Mouse (Mus musculus) lung, postnatal 0 days (tissue): ENCODE data around the gene RPS10-NUDT3. TPM values are rescaled to one million over a fixed set of nuclear protein-coding genes. Genes with fewer than 3 reads are reported as not detected.

ENCODE experiments used
- ATAC-seq: fragments of 200-750 bp; cut with Nextera tagmentation; 2 replicates; pipeline ENCODE4 v1.8.0; 2017; ENCODE audit warnings: moderate library complexity
- DNase-seq: peaks from one replicate; pipeline ENCODE4 v3.0.0-alpha.2; 2016; ENCODE audit warnings: low spot score
- H3K27ac ChIP-seq: fragments of 300-500 bp; sonication (generic); 2 replicates; pipeline ENCODE4 v1.5.1; 2014; ENCODE audit warnings: antibody characterized with exemption, mild to moderate bottlenecking, low read length, mixed read lengths
- H3K27me3 ChIP-seq: fragments of 300-500 bp; sonication (generic); replicated peaks from 2 replicates; pipeline ENCODE4 v1.6.1; 2014; ENCODE audit warnings: low read length, mixed read lengths; ENCODE audit not compliant: insufficient read depth
- H3K36me3 ChIP-seq: fragments of 300-500 bp; sonication (generic); 2 replicates; pipeline ENCODE4 v1.6.1; 2014; ENCODE audit warnings: low read length, mixed read lengths; ENCODE audit not compliant: insufficient read depth
- H3K4me1 ChIP-seq: fragments of 300-500 bp; sonication (generic); 2 replicates; pipeline ENCODE4 v1.6.1; 2014; ENCODE audit warnings: antibody characterized with exemption, low read depth, low read length, mixed read lengths; ENCODE audit not compliant: insufficient read depth
- H3K4me2 ChIP-seq: fragments of 300-500 bp; sonication (generic); replicated peaks from 2 replicates; pipeline ENCODE4 v1.6.1; 2014; ENCODE audit warnings: low read depth, mild to moderate bottlenecking, low read length, moderate library complexity, mixed read lengths
- H3K4me3 ChIP-seq: fragments of 300-500 bp; sonication (generic); 2 replicates; pipeline ENCODE4 v1.5.1; 2014; ENCODE audit warnings: low read depth, low read length
- H3K9ac ChIP-seq: fragments of 300-500 bp; sonication (generic); replicated peaks from 2 replicates; pipeline ENCODE4 v1.6.1; 2014; ENCODE audit warnings: low read depth, mild to moderate bottlenecking
- H3K9me3 ChIP-seq: fragments of 300-500 bp; sonication (generic); 2 replicates; pipeline ENCODE4 v1.6.1; 2016; ENCODE audit warnings: low read length, mixed read lengths
- CTCF ChIP-seq: IDR thresholded peaks from 2 replicates; pipeline ENCODE4 v1.5.1; 2016; ENCODE audit warnings: antibody characterized with exemption, mild to moderate bottlenecking
- EP300 ChIP-seq: IDR thresholded peaks from 2 replicates; pipeline ENCODE4 v1.6.1; 2016; ENCODE audit warnings: antibody characterized with exemption, mild to moderate bottlenecking, control low read depth
- WGBS: fragments of 180-500 bp; shearing (Covaris S2); extraction: QIAGEN DNeasy Blood & Tissue Kit; methylation state at CpG from one replicate; pipeline ENCODE4 v1.1.7; 2014; 5-methylcytosine and 5-hydroxymethylcytosine counted together
- polyA plus RNA-seq: library from polyadenylated mRNA; unstranded; fragments of >200 nt; fragmentation: Nextera tagmentation; extraction: Ambion mirVana; gene quantifications from 2 replicates; pipeline ENCODE4 v1.2.1, GENCODE M21; 2015

Gene RPS10-NUDT3
- polyA plus RNA-seq, 1 experiment from 2014 or later = not detected

GRCm38 (mm10) chr17:27603522-27604234 lies 31.3 kb downstream of the RPS10-NUDT3 start:
- DNase-seq (no peak), ATAC-seq (no peak)
- WGBS = 64% methylated on average over 21 of the region's 21 CpGs
- no peaks in the 10 kb centered on the region for H3K9me3 ChIP-seq
- no peak overlapping the region for H3K9ac ChIP-seq
- H3K36me3 ChIP-seq = no peaks in the 10 kb centered on the region
- H3K27me3 ChIP-seq = no peaks in the 10 kb centered on the region
- no peaks in the 10 kb centered on the region for H3K4me1 ChIP-seq
- no peak overlapping the region for H3K27ac ChIP-seq
- H3K4me2 ChIP-seq = no peak overlapping the region
- H3K4me3 ChIP-seq = no peak overlapping the region
- TF ChIP-seq CTCF (no peak), EP300 (no peak)

- Histone ChIP-seq H3K27me3 (no peaks in the 10 kb centered on the region), H3K9ac (no peak overlapping the region), H3K36me3 (no peaks in the 10 kb centered on the region), H3K9me3 (no peaks in the 10 kb centered on the region), H3K27ac (no peak overlapping the region), H3K4me3 (no peak overlapping the region), H3K4me2 (no peak overlapping the region), H3K4me1 (no peaks in the 10 kb centered on the region)
- DNase-seq (no peak), ATAC-seq (no peak)
- TF ChIP-seq EP300 (no peak), CTCF (no peak)
- WGBS = 93% methylated on average over 2 of the region's 2 CpGs
Observed at GRCm38 (mm10) chr17:27603036-27603435, 32.0 kb downstream of the RPS10-NUDT3 start.

GRCm38 (mm10) chr17:27600869-27601268 lies 34.2 kb downstream of the RPS10-NUDT3 start:
- Histone ChIP-seq H3K27ac (no peak overlapping the region), H3K4me3 (no peak overlapping the region), H3K9me3 (no peaks in the 10 kb centered on the region), H3K27me3 (no peaks in the 10 kb centered on the region), H3K4me1 (no peaks in the 10 kb centered on the region), H3K36me3 (no peaks in the 10 kb centered on the region), H3K9ac (no peak overlapping the region), H3K4me2 (no peak overlapping the region)
- ATAC-seq = 0 out of 2 replicates have a peak, but pooled peaks have one; percentile 20
- no peak for DNase-seq
- WGBS = 68% methylated on average over 5 of the region's 5 CpGs
- TF ChIP-seq EP300 (no peak), CTCF (no peak)

DNA sequence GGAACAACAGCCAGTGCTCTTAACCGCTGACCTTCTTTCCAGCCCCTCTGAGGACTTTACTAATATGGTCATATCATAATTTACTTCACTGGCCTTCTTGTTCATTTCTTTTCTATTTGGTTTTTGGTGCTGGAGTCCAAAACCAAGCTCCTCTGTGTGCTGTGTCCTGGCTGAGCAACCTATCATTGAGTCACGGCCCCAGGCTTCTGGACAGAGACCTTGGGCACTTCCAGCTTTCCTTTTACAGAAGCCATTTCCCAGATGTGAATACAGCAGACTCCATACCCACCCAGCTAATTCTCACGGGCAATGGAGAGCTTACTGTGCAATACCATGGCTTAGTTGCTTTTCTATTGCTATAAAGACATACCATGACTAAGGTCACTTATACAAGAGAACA lies 34.7 kb downstream of the RPS10-NUDT3 start:
- H3K36me3 ChIP-seq = no peaks in the 10 kb centered on the region
- no peaks in the 10 kb centered on the region for H3K27me3 ChIP-seq
- no peak overlapping the region for H3K27ac ChIP-seq
- H3K9me3 ChIP-seq = no peaks in the 10 kb centered on the region
- DNase-seq = no peak
- no peak overlapping the region for H3K4me3 ChIP-seq
- no peak for ATAC-seq
- no peak overlapping the region for H3K9ac ChIP-seq
- 80% methylated on average over 3 of the region's 3 CpGs for WGBS
- H3K4me2 ChIP-seq = no peak overlapping the region
- H3K4me1 ChIP-seq = no peaks in the 10 kb centered on the region
- no peak for TF ChIP-seq CTCF
- no peak for TF ChIP-seq EP300

DNA sequence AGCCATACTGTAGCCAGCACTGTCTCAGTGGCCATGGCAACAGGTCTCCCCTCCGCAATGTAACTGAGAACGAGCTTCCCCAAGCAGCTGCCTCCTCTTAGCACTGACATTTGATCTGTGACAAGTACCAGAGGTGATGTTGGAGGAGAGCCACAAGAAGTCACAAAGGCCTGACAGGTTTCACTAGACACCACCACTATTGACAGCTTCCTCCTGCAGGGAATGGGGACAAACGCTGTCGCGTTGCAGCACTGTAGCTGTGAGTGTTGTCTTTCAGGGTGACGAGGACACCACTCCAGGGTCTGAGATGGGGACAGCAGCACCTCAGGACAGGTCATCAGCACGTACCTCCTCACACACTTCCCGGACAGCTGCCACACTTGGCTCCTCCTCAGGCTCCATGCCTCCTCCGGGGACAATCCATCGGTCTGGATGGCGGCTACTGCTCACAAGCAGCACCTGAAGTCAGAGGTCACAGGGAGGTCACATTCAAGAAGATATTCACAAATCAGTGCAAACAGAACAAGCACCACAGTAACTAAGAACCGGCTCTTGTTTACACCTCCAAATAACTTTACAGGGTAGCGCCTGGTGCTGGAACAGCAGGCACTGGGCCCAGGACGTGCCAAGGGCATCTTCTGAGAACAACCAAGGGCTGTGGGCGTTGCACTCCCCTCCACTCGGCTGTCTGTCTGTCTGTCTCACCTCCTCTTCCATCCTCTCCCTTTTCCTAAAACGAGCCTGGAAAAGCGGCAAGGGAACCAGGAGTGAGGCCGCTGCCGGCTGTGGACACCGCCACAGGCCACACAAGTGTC lies 38.4 kb downstream of the RPS10-NUDT3 start:
- Histone ChIP-seq H3K4me2 (no peak overlapping the region), H3K36me3 (peaks cover 7% of the 10 kb centered on the region; the same call in 1 of the 2 replicates), H3K27me3 (no peaks in the 10 kb centered on the region), H3K9ac (no peak overlapping the region), H3K27ac (no peak overlapping the region; the same call in 1 of the 2 replicates), H3K4me1 (no peaks in the 10 kb centered on the region), H3K9me3 (no peaks in the 10 kb centered on the region), H3K4me3 (no peak overlapping the region)
- peak; percentile 55 for ATAC-seq
- 43% methylated on average over 21 of the region's 21 CpGs for whole genome bisulfite sequencing
- peak; percentile 40 for DNase-seq
- TF ChIP-seq EP300 (no peak), CTCF (no peak)

GRCm38 (mm10) chr17:27595659-27596375 lies 39.2 kb downstream of the RPS10-NUDT3 start:
- no peak overlapping the region for H3K9ac ChIP-seq
- no peaks in the 10 kb centered on the region for H3K4me1 ChIP-seq
- peaks cover 7% of the 10 kb centered on the region; the same call in 1 of the 2 replicates for H3K36me3 ChIP-seq
- peak overlapping the region; percentile 11; the same call in 1 of the 2 replicates for H3K27ac ChIP-seq
- TF ChIP-seq EP300 (no peak), CTCF (0 out of 2 replicates have a peak, but pooled peaks have one; percentile 4)
- H3K9me3 ChIP-seq = no peaks in the 10 kb centered on the region
- H3K4me3 ChIP-seq = no peak overlapping the region
- WGBS = 58% methylated on average over 15 of the region's 15 CpGs
- H3K4me2 ChIP-seq = no peak overlapping the region
- DNase-seq (no peak), ATAC-seq (peak; percentile 32)
- no peaks in the 10 kb centered on the region for H3K27me3 ChIP-seq
